Mouse (Mus musculus) stomach, postnatal 0 days (tissue): ENCODE measurements around the gene Gm9821.

Experiments
- CTCF ChIP-seq: IDR thresholded peaks from 2 replicates; pipeline ENCODE4 v1.5.1; 2016; ENCODE audit warnings: antibody characterized with exemption, low read depth, mild to moderate bottlenecking, moderate library complexity
- EP300 ChIP-seq: optimal IDR thresholded peaks from 2 replicates; pipeline ENCODE3; 2016; ENCODE audit warnings: antibody characterized with exemption

DNA sequence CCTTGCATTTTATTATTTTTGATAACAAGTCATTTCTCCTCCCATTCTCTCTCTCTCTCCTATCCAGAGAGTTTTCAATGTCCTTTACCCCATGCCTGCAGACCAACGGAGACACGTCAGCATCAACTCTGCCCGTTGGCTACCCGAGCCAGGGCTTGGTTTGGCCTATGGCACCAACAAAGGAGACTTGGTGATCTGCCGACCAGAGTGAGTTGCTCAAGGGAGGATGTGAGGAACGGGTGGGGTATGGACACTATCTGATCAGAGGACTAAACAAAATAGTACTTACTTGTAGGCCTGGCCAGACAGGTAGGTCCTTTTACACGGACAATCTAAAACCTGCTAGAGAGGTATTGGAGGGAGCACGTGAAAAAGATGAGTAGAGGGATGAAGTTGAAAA, 45.1 kb upstream of the Gm9821 start:
- TF ChIP-seq CTCF (no peak), EP300 (no peak)
